Mouse (Mus musculus): ENCODE data around the gene Ilk. TPM values are rescaled to one million over a fixed set of nuclear protein-coding genes. Genes with fewer than 3 reads are reported as not detected.
A peak's percentile ranks its signal among the peaks of the same experiment; 100 is the strongest.
"Not testable (repeated sequence)": the region's sequence is repeated elsewhere in the genome, so short reads cannot be mapped to it uniquely, and the experiment has no call there.

The Ilk gene
- total RNA-seq, 4 experiments from 2014 or later = 74.6 to 86.7 (median 79.5) TPM

DNA sequence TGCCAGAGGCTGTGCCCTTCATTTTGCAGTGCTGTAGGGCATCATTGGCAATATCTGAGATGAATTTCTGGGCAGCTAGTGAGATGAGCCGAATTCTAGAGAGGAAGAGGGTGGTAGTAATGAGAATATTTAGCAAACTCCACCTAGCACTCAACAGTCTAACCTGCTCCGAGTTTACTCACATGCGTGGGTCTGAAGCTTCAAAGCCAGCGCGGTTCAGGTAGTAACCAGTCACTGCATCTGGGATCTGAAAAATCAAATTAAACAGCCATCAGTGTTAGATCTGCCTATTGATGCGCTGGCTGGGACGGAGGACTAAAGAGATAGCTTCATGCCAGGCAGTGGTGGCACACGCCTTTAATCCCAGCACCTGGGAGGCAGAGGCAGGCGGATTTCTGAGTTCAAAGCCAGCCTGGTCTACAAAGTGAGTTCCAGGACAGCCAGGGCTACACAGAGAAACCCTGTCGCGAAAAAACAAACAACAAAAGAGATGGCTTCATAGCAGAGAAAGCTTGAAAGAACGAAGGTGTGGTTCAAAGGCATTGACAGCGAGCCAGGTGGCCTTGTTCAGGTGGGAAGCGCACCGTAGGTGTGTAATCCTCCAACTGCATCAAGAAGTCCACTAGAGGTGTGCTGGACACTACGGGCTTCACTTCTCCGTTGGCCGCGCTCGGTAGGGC, 7.0 kb downstream of the Ilk start:
- not testable (repeated sequence) for DNase-seq (ENCODE audit: low spot score)

DNA sequence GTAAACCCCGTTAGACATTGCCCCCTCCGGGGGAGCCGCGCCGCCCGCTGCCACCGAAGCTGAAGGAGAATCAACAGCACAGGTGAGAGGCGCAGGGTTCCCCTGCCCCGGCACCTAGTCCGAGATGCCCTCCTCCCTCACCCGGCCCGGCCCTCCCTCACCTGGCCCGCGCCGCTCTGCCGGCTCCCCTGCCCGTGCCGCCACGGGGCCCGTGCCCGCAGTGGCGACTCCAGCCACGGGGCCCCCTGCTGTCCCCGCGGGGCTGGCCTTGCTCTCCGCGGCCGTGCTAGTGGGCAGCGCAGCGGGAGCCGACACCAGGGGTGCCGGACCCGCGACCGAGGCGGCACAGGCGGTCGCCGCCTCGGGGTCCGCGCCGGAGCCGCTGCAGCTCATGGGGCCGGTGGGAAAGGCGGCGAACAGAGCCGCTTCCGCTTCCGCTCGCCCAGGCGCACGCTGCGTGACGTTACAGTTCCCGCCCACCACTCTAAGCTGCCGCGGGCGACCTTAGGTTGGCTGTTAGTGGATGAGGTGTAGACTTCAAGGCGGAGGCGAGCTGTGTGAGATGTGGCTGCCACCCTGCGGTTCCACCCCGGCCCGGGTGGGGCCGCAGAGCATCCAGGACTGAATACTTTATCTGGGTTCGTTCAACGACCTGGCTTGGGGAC, 7.7 kb downstream of the Ilk start, which contains the start of gene Taf10:
Taf10 (minus strand) TSS at position 436 of the 665 bp plus-strand sequence.
- DNase-seq (ENCODE audit: low spot score) = peak; percentile 81

DNA sequence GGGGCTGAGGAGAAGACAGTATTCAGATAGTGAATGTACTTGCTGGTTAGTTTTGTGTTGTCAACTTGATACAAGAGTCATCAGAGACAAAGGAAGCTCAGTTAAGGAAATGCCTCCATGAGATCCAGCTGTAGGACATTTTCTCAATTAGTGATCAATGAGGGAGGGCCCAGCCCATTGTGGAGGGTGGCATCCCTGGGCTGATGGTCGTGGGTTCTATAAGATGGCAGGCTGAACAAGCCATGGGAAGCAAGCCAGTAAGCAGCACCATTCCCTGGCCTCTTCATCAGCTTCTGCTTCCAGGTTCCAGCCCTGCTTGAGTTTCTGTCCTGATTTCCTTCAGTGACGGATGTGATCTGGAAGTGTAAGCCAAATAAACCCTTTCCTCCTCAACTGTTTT, 11.4 kb downstream of the Ilk start:
- no peak for DNase-seq (ENCODE audit: low spot score)

DNA sequence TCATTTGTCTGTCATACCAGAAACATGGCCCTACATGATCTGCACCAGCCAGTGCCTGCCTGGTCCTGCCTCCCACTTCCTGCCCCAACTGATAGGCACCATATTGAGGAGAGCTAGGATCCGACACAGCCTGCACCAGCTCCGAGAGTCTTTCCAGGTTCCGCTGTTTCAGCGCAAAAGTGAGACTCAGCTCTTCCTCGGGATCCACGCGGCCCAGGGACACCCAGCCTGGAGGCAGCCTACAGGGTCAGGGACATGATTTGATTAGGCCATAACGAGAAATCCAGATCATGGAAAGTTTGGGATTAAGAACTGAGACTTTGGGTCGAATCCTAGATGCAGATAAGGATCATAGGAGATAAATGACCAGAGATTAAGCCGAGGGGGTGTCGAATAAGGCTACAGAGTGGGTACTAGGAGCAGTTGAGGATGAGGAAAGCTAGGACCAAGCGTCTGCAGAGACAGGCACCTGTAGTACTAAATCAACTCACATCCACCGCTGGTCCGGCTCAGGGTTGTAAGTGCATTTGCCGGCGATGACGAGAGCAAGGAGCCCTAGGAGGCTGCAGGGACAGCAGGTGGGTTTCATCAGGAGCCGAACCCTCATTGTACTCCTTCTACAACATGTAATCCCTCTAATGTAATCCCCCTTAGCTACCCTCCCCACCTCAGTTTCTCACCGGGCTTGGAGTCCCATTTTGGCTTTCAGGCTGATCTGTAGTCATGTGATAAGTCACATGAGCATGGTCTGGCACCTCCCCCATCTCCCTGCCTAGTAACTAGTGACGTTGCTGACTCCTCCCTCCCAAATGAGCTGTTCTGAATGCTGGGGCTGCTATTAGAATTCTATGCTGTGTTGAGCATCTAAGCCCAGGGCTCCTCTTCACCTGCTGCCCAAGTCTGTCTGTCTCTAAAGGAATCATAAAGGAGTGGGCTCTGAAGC, 15.4 kb downstream of the Ilk start, which contains the start of gene Tpp1:
Tpp1 (minus strand) TSS at position 745 of the 943 bp plus-strand sequence.
- peak; percentile 94 for DNase-seq (ENCODE audit: low spot score)

DNA sequence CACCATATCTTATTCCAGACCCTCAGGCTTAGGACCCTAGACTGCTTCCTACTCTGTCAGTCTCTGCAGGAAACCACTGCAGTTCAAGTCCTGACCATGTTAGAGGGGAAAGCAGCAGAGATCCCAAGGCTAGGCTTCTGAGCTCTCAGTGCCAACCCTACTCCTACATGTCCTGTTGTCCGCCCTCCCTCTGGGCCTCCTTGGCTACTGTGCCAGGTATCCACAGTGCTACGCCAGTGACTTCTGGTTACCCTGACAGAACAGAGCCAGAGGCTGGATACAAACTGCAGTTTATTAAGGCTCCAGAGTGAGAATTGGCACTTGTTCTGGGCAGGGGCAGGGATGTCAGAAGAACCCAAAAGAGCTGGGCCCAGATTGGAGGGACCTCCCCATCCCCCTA, 16.3 kb downstream of the Ilk start:
- no peak for DNase-seq (ENCODE audit: low spot score)

DNA sequence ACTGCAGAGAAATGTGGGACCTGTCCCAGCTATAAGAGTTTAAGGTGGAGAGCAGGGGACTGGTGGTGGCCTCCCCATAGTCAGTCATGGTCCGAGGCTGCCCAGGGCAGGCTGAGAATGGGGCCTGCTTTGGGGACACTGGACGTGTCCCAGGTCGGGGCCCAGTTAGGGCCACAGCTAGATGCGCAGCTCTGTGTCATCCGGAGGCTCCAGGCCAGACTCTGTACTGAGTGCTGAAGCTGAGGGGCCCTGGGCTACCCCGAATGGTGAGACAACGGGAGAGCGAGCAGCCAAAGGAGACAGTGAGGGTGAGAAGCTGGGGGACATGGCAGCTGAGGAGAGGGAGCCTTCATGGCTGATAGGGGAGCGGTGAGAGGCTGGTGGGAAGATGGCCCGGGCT, 16.9 kb downstream of the Ilk start:
- DNase-seq (ENCODE audit: low spot score) = no peak

DNA sequence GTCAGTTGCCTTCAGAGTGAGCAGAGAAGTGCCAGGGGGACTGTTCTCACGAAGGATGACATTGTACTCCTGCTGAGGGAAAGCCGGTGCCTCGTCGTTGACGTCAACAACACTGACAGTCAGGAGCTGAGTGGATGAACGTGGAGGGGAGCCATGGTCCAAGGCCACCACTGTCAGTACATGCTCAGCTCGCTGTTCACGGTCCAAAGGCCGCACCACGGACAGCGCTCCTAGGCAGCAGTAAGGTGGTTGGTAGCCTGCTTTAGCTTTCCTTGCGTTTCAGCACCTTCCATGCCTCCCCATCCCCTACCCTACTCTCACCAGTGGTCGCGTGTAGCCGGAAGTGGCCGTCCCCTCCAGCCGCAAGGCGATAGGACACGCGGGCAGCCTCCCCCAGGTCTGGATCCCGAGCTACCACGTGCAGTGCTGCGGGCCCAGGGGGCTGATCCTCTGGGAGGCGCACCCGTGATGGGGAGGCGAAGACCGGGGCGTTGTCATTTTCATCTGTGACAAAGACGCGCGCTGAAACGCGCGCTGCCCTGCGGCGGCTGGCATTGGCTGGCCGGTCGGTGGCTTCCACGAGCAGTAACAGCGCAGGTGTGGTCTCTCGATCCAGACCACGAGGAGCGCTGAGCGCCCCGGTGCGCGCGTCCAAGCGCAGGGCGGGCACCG, 25.6 kb downstream of the Ilk start:
- DNase-seq (ENCODE audit: low spot score) = no peak

DNA sequence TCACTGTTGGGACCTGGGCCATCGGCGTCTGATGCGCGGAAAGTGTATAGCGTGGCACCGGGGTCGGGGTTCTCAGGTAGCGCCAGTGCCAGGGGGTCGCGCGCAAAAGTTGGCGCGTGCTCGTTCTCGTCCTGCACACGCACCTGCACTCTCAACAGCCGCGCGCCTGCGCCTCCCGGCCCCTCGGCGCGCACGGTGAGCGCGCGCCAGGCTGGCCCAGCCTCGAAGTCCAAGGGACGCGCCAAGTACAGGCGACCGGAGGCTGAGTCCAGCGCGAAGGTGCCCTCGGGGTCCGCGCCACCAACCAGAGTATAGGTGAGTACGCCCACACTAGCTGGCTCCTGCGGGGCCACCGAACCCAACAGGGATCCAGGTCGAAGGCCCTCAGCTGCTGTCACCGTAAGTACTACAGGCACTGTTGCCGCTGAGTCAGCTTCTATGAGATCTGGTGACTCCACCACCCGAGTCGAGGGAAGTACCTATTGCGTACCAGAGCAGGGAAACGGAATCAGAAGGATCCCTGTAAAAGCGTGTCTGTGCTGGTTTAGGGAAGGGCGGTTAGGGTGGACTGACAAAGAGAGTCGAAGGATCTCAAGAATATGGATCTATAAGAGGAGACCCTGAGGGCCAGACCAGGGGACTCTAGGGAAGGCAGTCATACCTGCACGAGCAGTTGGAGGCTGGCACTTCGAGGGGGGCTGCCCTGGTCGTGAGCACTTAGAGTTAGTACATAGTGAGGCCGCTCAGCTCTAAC, 26.3 kb downstream of the Ilk start:
- no peak for DNase-seq (ENCODE audit: low spot score)

DNA sequence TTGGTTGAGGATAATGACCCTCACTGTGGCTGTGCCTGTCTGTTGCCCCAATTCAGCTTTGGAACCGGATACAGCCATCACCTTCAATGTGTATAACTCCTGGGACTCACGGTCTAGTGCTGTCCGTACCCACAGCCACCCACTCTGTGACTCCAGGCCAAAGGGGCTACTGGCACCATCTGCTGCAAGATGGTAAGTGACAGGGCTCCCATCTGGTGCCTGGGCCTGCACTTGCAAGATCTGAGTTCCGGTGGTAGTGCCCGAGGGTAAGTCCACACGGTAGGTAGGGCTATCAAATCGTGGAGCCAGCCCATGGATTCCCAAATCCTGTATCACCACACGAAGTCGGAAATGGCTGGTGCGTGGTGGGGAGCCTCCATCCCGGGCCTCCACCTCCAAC, 27.9 kb downstream of the Ilk start:
- DNase-seq (ENCODE audit: low spot score) = no peak

DNA sequence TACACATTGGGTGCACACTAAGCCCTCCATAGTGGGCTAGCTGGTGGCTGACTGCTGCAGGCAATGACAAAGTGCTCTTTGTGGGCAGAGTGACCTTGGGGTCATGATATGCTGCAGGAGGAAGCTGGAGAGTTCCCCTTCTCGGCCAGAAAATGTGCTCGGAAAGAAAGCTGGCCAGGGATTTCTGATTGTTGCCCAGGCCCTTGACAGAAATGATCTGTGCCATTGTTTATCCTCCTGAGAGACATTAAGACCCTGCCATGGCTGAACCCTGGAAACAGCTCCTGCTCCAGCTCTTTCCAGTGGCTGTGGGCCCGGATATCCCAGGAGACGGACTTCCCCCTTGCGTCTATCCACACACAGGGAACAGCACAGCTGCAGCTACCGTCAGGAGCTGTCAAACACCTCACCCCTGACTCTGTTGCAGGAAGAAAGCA, 31.4 kb downstream of the Ilk start:
- peak; percentile 31 for DNase-seq (ENCODE audit: low spot score)

DNA sequence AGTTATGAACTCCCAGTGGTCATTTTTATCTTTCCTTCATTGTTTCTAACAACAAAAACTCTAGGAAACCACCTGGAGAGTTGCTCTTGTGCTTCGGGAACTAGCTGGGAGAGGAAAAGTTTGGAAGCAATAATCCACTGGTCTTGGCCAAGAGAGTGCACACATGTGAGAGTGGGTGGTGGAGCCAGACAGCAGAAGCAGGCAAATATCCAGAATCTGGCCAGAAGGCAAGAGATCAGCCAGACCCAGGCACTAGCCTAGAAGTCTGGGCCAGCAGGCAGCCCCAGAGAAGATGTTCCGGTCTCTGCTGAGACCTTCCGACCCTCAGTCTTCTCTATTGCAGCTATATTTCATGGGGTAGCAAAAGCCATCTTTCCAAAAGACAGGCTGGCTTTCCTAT, 33.6 kb downstream of the Ilk start:
- DNase-seq (ENCODE audit: low spot score) = peak; percentile 52

DNA sequence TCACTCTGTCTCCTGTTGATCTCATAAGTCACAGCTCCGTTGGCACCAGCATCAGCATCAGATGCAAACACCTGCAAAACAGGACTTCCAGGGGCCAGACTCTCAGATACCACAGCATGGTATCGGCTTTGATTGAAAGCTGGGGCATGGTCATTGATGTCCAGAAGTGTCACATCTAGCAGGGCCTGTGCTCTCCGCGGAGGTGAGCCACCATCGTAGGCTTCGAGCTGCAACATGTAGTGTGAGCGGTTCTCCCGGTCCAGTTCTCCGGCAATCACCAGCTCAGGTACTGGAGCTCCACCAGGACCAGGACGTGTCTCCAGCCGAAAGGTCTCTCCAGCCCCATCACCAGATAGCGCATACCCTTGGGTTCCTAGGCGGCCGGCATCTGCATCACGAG, 35.9 kb downstream of the Ilk start:
- DNase-seq (ENCODE audit: low spot score) = no peak

DNA sequence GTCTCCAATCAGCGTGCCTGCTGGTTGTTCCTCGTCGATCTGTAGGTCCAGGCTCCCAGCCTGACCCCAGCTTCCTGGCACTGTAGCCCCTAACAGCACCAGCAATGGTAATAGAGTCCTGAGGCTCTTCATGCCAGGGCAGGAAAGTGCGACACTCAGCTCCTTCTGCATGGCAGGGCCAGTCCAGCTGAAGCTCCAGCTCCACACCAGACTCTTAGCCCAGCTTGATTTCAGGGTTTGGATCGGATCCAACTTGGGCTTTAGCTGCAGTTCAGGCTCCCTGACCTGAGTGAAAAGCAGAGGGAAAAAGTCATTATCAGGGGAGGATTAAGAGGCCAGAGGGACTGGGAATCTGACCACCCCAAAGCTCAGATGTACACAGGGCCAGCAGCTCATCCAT, 36.6 kb downstream of the Ilk start:
- no peak for DNase-seq (ENCODE audit: low spot score)

DNA sequence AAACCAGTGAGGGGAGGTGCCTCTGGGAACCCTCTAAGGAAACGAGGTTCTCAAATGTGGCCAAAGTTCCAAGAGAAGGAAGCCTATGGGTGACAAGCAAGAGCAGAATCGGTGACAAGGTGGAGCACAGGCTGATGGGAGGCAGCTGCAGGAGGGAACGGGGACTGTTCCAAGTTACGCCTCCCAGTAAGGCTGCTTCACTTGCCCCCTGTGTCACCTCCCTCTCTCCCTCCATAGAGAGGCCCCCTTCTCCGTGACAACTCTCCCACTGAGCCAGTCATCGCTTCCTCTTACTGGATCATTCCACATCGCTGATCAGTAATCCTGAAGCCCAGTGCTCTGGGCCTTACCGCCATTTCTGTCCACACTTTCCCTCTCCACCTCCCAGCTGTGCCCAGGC, 38.3 kb downstream of the Ilk start:
- DNase-seq (ENCODE audit: low spot score) = no peak

DNA sequence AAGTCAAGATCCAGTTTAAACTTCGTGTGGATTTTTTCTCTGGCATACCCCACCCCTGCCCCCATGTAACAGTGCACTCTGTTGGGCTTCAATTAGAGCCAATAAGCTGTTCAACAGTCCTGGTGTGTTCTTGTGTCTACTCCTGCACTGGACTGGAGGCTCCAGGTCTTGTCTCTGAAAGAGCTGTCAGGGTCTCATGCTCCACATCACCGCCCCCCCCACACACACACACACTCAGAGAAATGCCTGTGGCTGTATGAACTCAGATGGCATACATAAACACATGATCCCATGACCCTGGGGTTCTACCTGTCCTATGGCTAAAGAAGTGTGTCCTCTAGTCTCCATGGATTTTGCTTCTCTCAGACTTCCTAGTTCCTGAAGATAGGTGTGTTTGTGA, 39.6 kb downstream of the Ilk start:
- DNase-seq (ENCODE audit: low spot score) = no peak

DNA sequence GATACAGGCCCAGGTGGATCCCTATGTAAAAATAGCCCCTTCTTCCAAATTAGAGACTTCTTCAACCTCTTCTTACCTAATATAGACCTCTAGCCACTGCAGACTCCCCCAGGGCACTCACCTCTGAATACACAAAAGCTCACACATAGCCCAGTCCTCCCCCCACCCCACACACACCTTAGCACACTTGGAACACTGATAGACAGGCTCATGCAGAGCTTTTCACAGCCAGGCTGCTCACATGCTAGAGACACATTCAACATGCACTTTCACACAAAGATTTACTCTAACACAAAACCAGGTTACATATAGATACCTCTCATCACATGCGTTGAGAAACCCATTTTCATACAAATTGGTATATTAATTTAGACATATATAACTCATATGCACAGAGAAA, 40.9 kb downstream of the Ilk start:
- no peak for DNase-seq (ENCODE audit: low spot score)

DNA sequence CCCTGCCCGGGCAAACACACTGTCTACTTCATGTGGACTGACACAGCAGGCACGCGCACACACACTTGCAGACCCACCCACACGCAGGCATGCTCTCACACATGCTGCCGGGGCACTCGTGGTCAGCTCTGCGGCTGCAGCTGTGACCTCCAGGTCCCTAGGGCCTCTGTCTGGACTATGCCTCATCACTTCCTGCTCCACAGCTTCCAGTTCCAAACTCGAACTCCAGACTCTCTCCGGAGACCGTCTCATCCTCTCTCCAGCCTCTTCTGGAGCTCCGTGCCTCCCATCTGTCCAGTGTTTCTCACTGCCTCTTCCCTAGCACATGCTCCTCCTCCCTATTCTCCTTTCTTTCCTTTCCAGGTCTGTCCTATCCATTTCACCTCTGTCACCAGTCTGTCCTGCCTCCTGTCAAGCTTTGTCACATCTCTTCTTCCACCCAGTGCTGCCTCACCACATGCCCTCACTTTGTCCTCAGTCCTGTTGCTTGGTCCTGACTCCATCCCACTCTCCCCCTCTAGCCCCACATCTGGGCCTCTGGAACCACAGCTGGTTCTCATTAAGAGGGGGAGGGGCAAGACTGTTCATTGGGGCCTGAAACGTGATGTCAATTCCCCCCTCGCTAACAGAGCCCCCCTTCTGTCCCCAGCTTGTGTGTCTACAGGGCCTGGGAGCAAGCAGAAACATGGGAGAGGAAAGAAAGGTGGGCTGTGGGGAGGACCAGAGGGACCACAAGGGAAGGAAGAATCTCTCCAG, 41.6 kb downstream of the Ilk start:
- DNase-seq (ENCODE audit: low spot score) = peak; percentile 85

DNA sequence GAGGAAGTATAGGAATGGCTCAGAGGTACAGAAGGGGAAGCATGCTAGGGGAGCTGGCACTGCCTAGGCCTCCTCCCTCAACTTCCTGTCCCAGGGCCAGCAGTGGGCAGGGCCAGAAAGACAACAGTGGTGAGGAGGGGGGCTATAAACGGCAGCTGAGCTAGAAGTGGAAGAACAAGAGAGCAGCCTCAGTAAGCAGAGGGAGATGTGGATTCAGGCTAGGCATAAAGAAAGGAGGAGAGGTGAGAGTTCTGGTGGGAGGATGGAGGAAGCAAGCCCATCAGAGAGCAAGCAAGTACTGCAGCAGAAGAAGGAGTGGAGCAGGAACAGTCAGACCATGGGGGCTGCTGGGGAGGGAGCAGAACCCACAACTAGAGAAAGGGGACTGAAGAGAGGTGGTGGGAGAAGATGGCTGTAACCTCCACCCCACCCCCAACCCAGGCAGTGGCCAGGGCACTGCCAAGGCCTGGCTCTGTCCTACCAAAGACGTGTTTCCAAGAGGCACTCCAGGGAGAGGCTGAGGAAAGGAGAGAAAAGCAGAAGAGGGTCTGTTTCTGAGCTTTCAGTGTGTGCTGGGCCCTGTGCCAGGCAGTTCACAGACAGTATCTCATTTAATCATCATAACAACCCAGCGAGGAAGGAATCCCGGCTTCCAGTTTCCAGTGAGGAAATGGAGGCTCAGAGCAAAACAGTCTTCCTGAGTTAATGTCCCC, 42.3 kb downstream of the Ilk start:
- peak; percentile 49 for DNase-seq (ENCODE audit: low spot score)

DNA sequence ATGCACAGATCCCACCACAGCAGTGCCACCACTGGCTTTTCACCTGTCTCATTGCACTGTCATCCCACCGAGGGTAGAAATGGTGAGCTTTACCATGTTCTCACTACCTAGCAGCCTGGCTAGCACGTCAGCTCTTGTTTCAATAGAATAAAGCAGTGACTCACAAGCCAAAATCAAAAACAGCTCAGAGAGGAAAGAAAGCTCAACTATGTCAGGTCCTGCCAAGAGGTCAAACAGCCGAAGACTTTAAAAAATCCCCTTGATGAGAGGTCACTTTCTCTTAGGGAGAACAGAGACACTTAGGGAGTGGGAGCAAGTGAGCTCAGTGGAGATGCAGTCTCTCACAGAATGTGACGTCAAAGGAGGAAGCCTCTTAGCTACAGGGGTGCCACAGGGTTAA, 47.5 kb downstream of the Ilk start:
- no peak for DNase-seq (ENCODE audit: low spot score)

DNA sequence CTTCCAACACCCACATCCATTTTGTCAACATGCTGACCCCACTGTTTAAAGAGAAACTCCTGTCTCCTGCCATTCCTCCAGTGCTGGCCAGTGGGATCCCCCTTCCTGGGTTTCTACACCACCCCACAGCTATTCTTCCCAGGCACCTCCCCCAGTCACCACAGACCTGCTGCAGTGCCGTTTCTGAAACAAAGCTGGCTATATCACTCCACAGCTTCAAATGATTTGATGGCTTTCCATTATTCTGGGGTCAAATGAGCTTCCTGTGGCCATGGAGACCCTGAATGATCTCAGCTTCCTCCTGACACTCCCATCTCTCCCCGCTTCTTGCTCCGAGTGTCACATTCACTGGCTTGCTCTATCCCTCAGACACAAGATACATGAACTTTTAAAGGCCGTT, 48.2 kb downstream of the Ilk start:
- no peak for DNase-seq (ENCODE audit: low spot score)

Measured in heart, adult 8-10 months (tissue).